In the genomic region with DNA sequence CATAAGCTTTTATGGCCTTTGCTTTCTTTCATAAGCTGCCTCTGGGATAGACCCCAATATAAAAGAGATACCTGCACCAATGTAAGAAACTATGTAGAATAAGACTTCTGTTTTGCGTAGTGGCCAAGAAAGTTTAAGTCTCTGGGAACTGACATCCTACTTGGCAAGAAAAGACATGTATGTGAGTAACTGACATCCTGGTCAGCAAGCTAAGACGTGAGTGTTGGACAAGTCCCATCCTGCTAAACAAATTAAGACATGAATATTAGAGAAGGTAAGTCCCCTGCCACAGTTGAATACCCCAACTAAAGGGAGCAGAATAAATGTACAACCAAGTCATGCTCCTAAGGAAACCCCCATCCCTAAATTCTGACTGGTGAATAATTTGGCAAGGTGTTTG, we compare ENCODE assay signal across 17 mouse cellular contexts.
"Had no signal": no experiment of that assay in that cellular context is flagged by ENCODE, and none has a peak within 500 bp of the region (broad histone marks: within the 10 kb centered on the region; RNA-seq: fewer than 3 reads in every experiment).

No protein-coding gene starts in this region.

- H3K9ac ChIP-seq: neural tube, embryonic 12.5 days; neural tube, embryonic 13.5 days; neural tube, embryonic 15.5 days; stomach, embryonic 15.5 days had no signal

- H3K4me2 ChIP-seq: neural tube, embryonic 12.5 days; neural tube, embryonic 13.5 days; neural tube, embryonic 15.5 days; stomach, embryonic 15.5 days had no signal

- H3K27ac ChIP-seq: neural tube, embryonic 12.5 days; neural tube, embryonic 13.5 days; neural tube, embryonic 15.5 days; stomach, embryonic 15.5 days; stomach, postnatal 0 days had no signal

- H3K36me3 ChIP-seq: neural tube, embryonic 12.5 days; neural tube, embryonic 13.5 days; neural tube, embryonic 15.5 days; stomach, embryonic 15.5 days had no signal

- H3K4me3 ChIP-seq: neural tube, embryonic 12.5 days; neural tube, embryonic 13.5 days; neural tube, embryonic 15.5 days; stomach, embryonic 15.5 days had no signal

- DNase-seq: retina, postnatal 1 day; right cerebral cortex, adult 18-20 months; right cerebral cortex, postnatal 14 days; right cerebral cortex, postnatal 25 days; right cerebral cortex, postnatal 4 days; spleen, adult 18-20 months; thymus, adult 18-20 months; thymus, adult 2 months; thymus, postnatal 14 days; thymus, postnatal 25 days; thymus, postnatal 36 days; thymus, postnatal 4 days had no signal

- H3K4me1 ChIP-seq: neural tube, embryonic 12.5 days; neural tube, embryonic 13.5 days; neural tube, embryonic 15.5 days; stomach, embryonic 15.5 days had no signal

- H3K27me3 ChIP-seq: neural tube, embryonic 12.5 days; neural tube, embryonic 13.5 days; neural tube, embryonic 15.5 days; stomach, embryonic 15.5 days had no signal

- H3K9me3 ChIP-seq: neural tube, embryonic 12.5 days; neural tube, embryonic 13.5 days; neural tube, embryonic 15.5 days; stomach, embryonic 15.5 days had no signal
